Mouse (Mus musculus) C2C12 (cell line): Measurements from ENCODE around the gene Hsp90ab1. TPM values are rescaled to one million over a fixed set of nuclear protein-coding genes. Genes with fewer than 3 reads are reported as not detected.

Experiments used
- H3K27me3 ChIP-seq: one replicate; pipeline ENCODE4 v1.6.1; 2011; ENCODE audit not compliant: control insufficient read depth, insufficient read depth, insufficient read length
- H3K36me3 ChIP-seq: one replicate; pipeline ENCODE4 v1.6.1; 2011; ENCODE audit not compliant: control insufficient read depth, insufficient read depth
- H3K4me3 ChIP-seq: one replicate; pipeline ENCODE4 v1.5.1; 2011; ENCODE audit warnings: mild to moderate bottlenecking, control low read depth; ENCODE audit not compliant: poor library complexity, insufficient read depth, severe bottlenecking
- H3K79me2 ChIP-seq: one replicate; pipeline ENCODE4 v1.6.1; 2011; ENCODE audit not compliant: control insufficient read depth, insufficient read depth
- H3K79me3 ChIP-seq: one replicate; pipeline ENCODE4 v1.6.1; 2011; ENCODE audit warnings: low read depth, control low read depth
- H3ac ChIP-seq: one replicate; pipeline ENCODE3; 2011; ENCODE audit warnings: low read depth; ENCODE audit not compliant: control insufficient read depth, insufficient read length
- CEBPB ChIP-seq: IDR thresholded peaks from one replicate; pipeline ENCODE4 v1.6.1; 2011; ENCODE audit warnings: low read depth, mild to moderate bottlenecking, control low read depth, moderate library complexity
- CTCF ChIP-seq: IDR thresholded peaks from one replicate; pipeline ENCODE4 v1.5.1; 2011; ENCODE audit not compliant: control insufficient read depth, insufficient read depth, insufficient read length
- FOSL1 ChIP-seq: IDR thresholded peaks from one replicate; pipeline ENCODE4 v1.8.0; 2011; ENCODE audit warnings: mild to moderate bottlenecking, low read length; ENCODE audit not compliant: poor library complexity, insufficient read depth, severe bottlenecking
- MAX ChIP-seq: IDR thresholded peaks from one replicate; pipeline ENCODE4 v1.6.1; 2011; ENCODE audit warnings: mild to moderate bottlenecking, control low read depth
- MYOD1 ChIP-seq: IDR thresholded peaks from one replicate; pipeline ENCODE4 v1.6.1; 2011; ENCODE audit warnings: low read depth; ENCODE audit not compliant: control insufficient read depth, insufficient read length
- MYOG ChIP-seq: IDR thresholded peaks from one replicate; pipeline ENCODE4 v1.6.1; 2011; ENCODE audit not compliant: control insufficient read depth, insufficient read length; ENCODE audit errors: extremely low read depth
- USF1 ChIP-seq: IDR thresholded peaks from one replicate; pipeline ENCODE4 v1.6.1; 2011; ENCODE audit warnings: low read depth, mild to moderate bottlenecking, control low read depth, moderate library complexity
- polyA plus RNA-seq: library from polyadenylated mRNA; unstranded; fragments of >200 nt; fragmentation: generic; extraction: Trizol; gene quantifications from one replicate; pipeline ENCODE4 v1.2.1, GENCODE M21; 2012; ENCODE audit warnings: missing spikeins

Hsp90ab1 gene
- polyA plus RNA-seq, 1 experiment, result 2,021 TPM

GRCm38 (mm10) chr17:45524961-45525360, 48.1 kb downstream of the Hsp90ab1 start:
- H3K36me3 ChIP-seq, result no peaks in the 10 kb centered on the region
- no peaks in the 10 kb centered on the region for H3K79me3 ChIP-seq
- no peak overlapping the region for H3K4me3 ChIP-seq
- peaks cover 47% of the 10 kb centered on the region for H3K27me3 ChIP-seq
- H3ac ChIP-seq, result no peak overlapping the region
- no peaks in the 10 kb centered on the region for H3K79me2 ChIP-seq
- TF ChIP-seq USF1 (no peak), MYOD1 (no peak), FOSL1 (no peak), MYOG (no peak)

DNA sequence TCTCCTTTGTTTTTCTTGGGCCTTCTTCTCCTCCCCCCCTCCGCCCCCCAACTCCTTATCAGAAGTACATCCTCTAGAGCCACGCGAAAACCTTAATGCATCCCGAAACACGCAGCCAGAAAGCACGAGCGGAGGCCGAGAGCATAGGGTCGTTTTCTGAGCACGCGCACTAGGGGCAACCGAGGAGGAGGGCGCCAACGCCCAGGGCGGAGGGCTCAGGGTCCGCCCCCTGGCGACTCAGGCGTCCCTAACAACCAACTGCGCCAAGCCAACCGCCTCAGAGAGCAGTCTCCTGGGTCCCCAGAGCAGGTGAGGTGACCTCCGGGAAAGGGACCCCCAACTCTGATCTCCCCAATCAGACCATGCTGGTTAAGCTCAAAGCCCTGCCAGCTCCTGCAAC, 49.8 kb downstream of the Hsp90ab1 start, which contains the start of gene Tcte1:
Gene Tcte1 (plus strand): TSS at position 172 of the 400 bp plus-strand sequence.
- H3K4me3 ChIP-seq, result no peak within 1 kb of the TSS
- H3K27me3 ChIP-seq, result peaks cover 40% of the 10 kb centered on the region
- H3K79me2 ChIP-seq, result no peaks in the 10 kb centered on the region
- H3ac ChIP-seq, result no peak within 1 kb of the TSS
- no peak for TF ChIP-seq MAX
- TF ChIP-seq CEBPB, result no peak
- TF ChIP-seq MYOG, result no peak
- no peak for TF ChIP-seq FOSL1
- TF ChIP-seq USF1, result no peak
- no peak for TF ChIP-seq MYOD1
- no peak for TF ChIP-seq CTCF
- H3K36me3 ChIP-seq, result no peaks in the 10 kb centered on the region
- no peaks in the 10 kb centered on the region for H3K79me3 ChIP-seq

DNA sequence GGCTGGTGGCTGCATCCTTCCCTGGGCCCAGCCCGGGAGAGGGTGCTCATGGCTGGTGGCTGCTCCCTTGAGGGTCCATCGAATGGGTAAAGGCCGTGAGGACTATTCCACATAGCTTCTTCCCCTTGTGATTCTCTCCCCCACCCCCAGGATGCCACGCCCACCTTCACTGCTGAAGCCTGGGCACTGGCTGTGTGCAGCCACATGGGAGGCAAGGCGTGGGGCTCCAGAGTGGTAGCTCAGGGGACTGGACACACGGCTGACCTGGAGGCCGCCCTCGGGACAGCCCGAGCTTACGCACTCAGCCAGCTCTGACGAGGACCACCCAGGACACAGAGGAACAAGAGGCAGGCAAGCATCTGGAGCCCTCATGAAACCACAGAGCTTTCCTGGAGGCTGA, 52.9 kb downstream of the Hsp90ab1 start:
- H3K27me3 ChIP-seq, result peaks cover 24% of the 10 kb centered on the region
- H3ac ChIP-seq, result no peak overlapping the region
- H3K36me3 ChIP-seq, result no peaks in the 10 kb centered on the region
- no peaks in the 10 kb centered on the region for H3K79me3 ChIP-seq
- TF ChIP-seq CEBPB (no peak), MYOD1 (no peak), FOSL1 (no peak), USF1 (no peak), CTCF (no peak), MAX (no peak), MYOG (no peak)
- H3K4me3 ChIP-seq, result no peak overlapping the region
- no peaks in the 10 kb centered on the region for H3K79me2 ChIP-seq

DNA sequence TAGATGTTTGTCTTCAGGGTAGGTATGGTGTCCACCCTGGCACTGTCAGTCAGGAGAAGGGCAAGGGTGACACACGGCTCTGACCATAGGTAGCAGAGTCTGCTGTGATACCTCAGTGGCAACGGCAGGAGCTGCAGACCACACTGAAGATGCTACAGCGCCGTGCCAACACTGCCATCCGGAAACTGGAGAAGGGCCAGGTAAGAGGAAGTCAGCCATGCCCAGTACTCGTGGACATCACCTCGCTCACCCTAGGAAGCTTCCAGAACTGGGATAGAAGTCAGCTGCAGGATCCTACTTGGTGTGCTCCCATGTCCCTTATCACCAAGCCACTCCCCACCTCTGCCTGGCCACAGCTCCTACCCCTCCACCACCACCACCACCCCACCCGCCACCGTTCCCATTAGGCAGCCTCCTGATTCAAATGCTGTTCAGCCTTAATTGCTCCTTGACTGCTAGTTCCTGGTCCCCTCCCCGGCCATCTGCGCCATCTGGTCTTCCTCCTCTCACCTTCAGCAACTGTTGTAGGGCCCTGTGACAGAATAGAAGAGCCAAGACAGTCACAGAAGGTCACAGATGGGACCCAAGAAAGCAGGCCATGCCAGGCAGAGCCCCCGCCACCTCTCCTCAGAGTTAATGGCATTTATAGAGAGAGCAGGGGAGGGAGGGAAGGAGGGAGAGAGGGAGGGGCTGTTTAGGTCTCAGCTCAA, 54.1 kb downstream of the Hsp90ab1 start:
- Histone ChIP-seq H3K79me3 (no peaks in the 10 kb centered on the region), H3K27me3 (peaks cover 11% of the 10 kb centered on the region), H3K36me3 (no peaks in the 10 kb centered on the region), H3ac (no peak overlapping the region), H3K79me2 (no peaks in the 10 kb centered on the region), H3K4me3 (no peak overlapping the region)
- TF ChIP-seq MAX, result no peak

Other genes starting within 250 kb of the Hsp90ab1 start
- 28.3 TPM for gene Cdc5l, start 139.5 kb downstream of the Hsp90ab1 start, polyA plus RNA-seq
- gene Spats1, start 97.9 kb downstream of the Hsp90ab1 start, polyA plus RNA-seq, result 0.11 TPM
- 14.3 TPM for gene Aars2, start 66.4 kb downstream of the Hsp90ab1 start, polyA plus RNA-seq
- not detected for gene Tcte1, start 49.8 kb downstream of the Hsp90ab1 start, polyA plus RNA-seq
- 1.2 TPM for gene Tmem151b, start 23.6 kb downstream of the Hsp90ab1 start, polyA plus RNA-seq
- gene Nfkbie, start 17.6 kb downstream of the Hsp90ab1 start, polyA plus RNA-seq, result 5.3 TPM
- 131 TPM for gene Slc35b2, start 9.4 kb downstream of the Hsp90ab1 start, polyA plus RNA-seq
- gene Slc29a1, start 26.3 kb upstream of the Hsp90ab1 start, polyA plus RNA-seq, result 264 TPM
- 1.7 TPM for gene Mymx, start 28.8 kb upstream of the Hsp90ab1 start, polyA plus RNA-seq
- 0.04 TPM for gene Capn11, start 86.1 kb upstream of the Hsp90ab1 start, polyA plus RNA-seq
- 259 TPM for gene Mrpl14, start 113.1 kb upstream of the Hsp90ab1 start, polyA plus RNA-seq
- gene Tmem63b, start 113.6 kb upstream of the Hsp90ab1 start, polyA plus RNA-seq, result 54.3 TPM
- gene 1600014C23Rik, start 160.6 kb upstream of the Hsp90ab1 start, polyA plus RNA-seq, result not detected